Mouse (Mus musculus) pancreas, adult 10 weeks (tissue): ENCODE data around the gene Sord. TPM values are rescaled to one million over a fixed set of nuclear protein-coding genes. Genes with fewer than 3 reads are reported as not detected.

Source experiments
- polyA plus RNA-seq: library from polyadenylated mRNA; stranded (reverse); fragments of 350-450 nt; fragmentation: Illumina TruSeq; extraction: RNeasy Lipid Tissue Mini Kit (QIAGEN cat#74804); gene quantifications from one replicate; pipeline ENCODE4 v1.2.3, GENCODE M21; 2015; ENCODE audit warnings: low read depth, low replicate concordance; ENCODE audit not compliant: insufficient read depth

Sord gene
- 15.0 TPM for polyA plus RNA-seq

DNA sequence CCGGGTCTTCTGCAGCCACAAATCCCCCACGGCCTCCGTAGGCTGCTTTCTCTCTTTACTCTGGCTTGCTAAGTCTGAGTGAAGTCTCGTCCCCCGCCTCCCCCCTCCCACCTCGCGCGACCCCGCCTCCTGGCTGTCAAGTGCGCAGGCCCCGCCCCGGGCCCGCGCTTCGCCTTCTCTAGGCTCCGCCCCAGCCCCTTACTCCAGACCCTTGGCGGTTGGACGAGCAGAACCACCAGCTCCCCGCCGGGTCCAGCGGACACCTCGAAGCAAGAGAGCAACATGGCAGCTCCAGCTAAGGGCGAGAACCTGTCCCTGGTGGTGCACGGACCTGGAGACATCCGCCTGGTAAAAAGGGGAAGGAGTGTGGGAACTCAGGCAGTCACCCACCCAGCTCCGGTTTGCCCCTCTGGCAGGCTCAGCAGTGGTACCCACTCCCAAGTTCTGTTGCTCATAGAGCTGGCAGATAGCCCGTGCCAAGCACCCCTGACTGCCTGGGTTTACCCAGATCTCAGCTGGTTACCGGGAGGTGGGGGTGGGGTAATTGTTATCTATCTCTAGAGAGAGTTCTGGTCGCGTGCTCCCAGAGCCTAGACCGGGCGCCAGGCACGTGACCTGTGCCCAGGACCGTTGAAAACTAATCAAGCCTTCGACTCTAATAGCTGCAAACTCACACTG lies at the start of gene Sord:
TSS of gene Sord (plus strand) at position 139 of the 678 bp plus-strand sequence.

DNA sequence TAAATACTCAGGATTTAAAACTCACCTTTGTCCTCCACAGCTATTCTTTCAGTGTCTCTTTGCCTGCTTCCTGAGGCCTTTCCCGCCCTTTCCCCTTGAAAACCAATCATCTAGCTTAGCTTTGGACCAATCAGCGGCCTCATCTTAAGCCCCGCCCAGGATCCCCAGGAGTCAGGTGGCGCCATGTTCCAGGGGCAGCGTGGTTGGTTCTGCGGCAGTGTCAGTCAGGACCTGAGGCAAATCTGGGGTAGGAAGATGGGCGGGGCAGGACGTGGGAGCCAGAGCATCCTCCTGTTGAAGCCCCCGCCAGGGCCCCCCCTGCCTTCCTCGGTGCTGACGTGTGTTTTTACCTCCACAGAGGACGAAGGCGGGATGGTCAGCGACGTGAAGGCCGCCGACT lies 48.4 kb upstream of the Sord start, which contains the start of the genes Patl2 and Terb2:
TSS of gene Patl2 (minus strand) at position 84 of the 400 bp plus-strand sequence.
TSS of gene Terb2 (plus strand) at position 167 of the 400 bp plus-strand sequence.

DNA sequence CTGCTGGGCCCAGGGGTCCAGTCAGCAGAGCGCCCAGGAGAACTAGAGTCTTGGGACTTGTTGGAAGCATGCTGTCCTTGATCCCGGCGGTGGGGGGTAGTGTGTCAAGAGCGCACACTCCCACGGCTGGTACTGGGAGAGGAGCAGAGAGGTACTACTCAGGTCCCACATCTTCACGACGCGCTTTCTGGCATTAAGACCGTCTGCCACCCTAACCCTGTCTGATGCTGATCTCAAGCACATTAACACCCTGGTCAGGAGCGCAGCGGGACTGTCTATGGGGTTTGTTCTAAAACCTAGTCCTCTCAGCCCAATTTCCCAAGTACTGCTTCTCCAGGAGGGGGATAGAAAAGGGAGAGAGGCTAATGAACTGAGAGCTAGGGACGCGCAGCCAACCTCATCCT lies 63.5 kb downstream of the Sord start, which contains the start of gene Duox2:
TSS of gene Duox2 (minus strand) at position 354 of the 404 bp plus-strand sequence.

GRCm38 (mm10) chr2:122298596-122299490 lies 64.3 kb downstream of the Sord start, which contains the start of gene Duoxa2:
TSS of gene Duoxa2 (plus strand) at chr2:122298900.

DNA sequence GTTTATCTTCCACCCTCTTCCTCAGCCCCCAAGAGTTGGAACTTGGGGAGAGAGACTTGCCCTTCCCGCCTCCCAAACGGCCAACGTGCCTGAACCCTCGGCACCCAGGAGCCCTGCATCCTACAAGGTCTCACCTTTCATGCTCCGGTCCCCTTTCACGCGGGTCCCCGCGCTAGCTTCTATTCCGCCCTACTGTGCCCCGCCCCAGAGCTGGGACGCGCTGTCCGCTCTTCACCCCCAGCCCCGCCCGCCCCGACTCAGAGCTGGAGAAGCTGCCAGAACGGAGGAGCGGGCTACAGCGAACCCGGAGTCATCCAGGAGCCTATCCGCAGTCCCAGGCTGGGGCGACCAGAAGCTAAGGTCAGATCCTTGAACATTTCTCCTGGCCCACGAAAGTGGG lies 79.0 kb downstream of the Sord start, which contains the start of gene Duoxa1:
TSS of gene Duoxa1 (minus strand) at position 195 of the 400 bp plus-strand sequence.

Other genes with a start within 250 kb of the Sord start
- gene Eif3j1, start 206.2 kb upstream of the Sord start, polyA plus RNA-seq, result 8.5 TPM
- 2.7 TPM for gene Spg11, start 116.4 kb upstream of the Sord start, polyA plus RNA-seq
- 330 TPM for gene B2m, start 87.1 kb upstream of the Sord start, polyA plus RNA-seq
- not detected for gene Trim69, start 74.0 kb upstream of the Sord start, polyA plus RNA-seq
- not detected for gene Patl2, start 48.6 kb upstream of the Sord start, polyA plus RNA-seq
- not detected for gene Terb2, start 48.5 kb upstream of the Sord start, polyA plus RNA-seq
- 1.1 TPM for gene Duox2, start 63.7 kb downstream of the Sord start, polyA plus RNA-seq
- not detected for gene Duoxa2, start 64.2 kb downstream of the Sord start, polyA plus RNA-seq
- gene Duoxa1, start 79.0 kb downstream of the Sord start, polyA plus RNA-seq, result not detected
- gene Duox1, start 80.9 kb downstream of the Sord start, polyA plus RNA-seq, result not detected
- 2.8 TPM for gene Shf, start 134.4 kb downstream of the Sord start, polyA plus RNA-seq
- 2.8 TPM for gene Slc28a2, start 191.7 kb downstream of the Sord start, polyA plus RNA-seq